ENCODE assay signal across 20 mouse cellular contexts in genomic region chrX:152164061-152164460, GRCm38 (mm10).
"Had no signal": no experiment of that assay in that cellular context is flagged by ENCODE, and none has a peak within 500 bp of the region (broad histone marks: within the 10 kb centered on the region; RNA-seq: fewer than 3 reads in every experiment).

No protein-coding gene starts in this region.

- ATAC-seq: hindbrain, postnatal 0 days; intestine, embryonic 16.5 days; liver, embryonic 12.5 days had no signal

- DNase-seq: gastrocnemius, postnatal 14 days; gastrocnemius, postnatal 36 days; heart, adult 2 months; heart, postnatal 4 days; kidney, adult 11 months; kidney, adult 8-10 months; kidney, postnatal 14 days; kidney, postnatal 36 days; layer of hippocampus, adult 9-11 months; layer of hippocampus, postnatal 36 days; left cerebral cortex, postnatal 4 days had no signal

- H3K27ac ChIP-seq: heart, adult 2 months; heart, embryonic 13.5 days; heart, embryonic 15.5 days; hindbrain, embryonic 13.5 days; hindbrain, embryonic 15.5 days; hindbrain, postnatal 0 days; limb, embryonic 13.5 days; limb, embryonic 15.5 days; liver, embryonic 12.5 days had no signal

- H3K4me3 ChIP-seq: heart, adult 2 months; heart, embryonic 13.5 days; heart, embryonic 15.5 days; hindbrain, embryonic 13.5 days; hindbrain, embryonic 15.5 days; limb, embryonic 13.5 days; limb, embryonic 15.5 days; liver, embryonic 12.5 days had no signal

- H3K36me3 ChIP-seq: heart, embryonic 13.5 days; heart, embryonic 15.5 days; hindbrain, embryonic 13.5 days; hindbrain, embryonic 15.5 days; limb, embryonic 13.5 days; limb, embryonic 15.5 days; liver, embryonic 12.5 days had no signal

- H3K4me1 ChIP-seq: hindbrain, embryonic 13.5 days; hindbrain, embryonic 15.5 days; limb, embryonic 13.5 days; limb, embryonic 15.5 days; liver, embryonic 12.5 days had no signal
